Mouse (Mus musculus): ENCODE measurements at regions not wholly inside any gene's neighbourhood (a gene's known extent, or its start where the extent isn't known, plus 50 kb on each side); places are given as distances from the start of the nearest gene placed in this dataset.
A peak's percentile ranks its signal among the peaks of the same experiment; 100 is the strongest.

DNA sequence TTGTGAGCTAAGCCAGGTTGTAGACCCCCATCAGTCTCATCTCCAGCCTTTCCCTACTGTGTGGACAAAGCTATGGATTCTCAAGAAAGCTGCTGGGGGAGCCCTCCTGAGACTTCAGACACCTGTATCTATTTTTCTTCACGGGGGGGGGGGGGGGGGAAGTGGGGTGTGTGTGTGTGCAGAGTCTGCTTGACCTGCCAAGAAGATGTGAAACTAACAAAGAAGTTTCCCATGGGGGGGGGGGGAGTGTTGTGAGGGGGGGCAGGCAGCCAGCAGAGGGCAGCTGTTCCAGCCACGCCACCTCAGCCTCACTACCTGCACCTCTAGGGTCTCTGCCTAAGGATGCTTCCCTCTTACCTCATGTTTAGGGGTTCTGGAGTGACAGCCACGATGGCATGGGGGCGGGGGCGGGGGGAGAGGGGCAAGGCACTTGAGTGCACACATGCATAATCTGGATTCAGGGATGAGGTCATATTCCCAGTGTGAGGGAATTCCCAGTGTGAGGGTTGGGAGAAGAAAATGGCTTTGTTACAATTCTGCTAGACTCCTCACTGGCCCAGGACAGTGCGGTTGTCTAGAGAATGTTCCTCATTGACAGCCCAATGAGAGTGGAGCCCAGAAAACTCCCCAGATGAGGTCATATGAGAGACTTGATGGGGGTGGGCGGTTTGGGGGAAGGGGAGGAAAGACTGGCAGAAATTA lies 104.0 kb upstream of the Spata13 start:
- Histone ChIP-seq H3K27ac (no peak overlapping the region), H3K4me1 (replicated peaks; ENCODE audit: control insufficient read depth, insufficient read depth, low read length) (peaks cover 23% of the 10 kb centered on the region), H3K27me3 (ENCODE audit: control insufficient read depth, insufficient read depth, low read length) (no peaks in the 10 kb centered on the region), H3K4me3 (replicated peaks; ENCODE audit: low read length) (no peak overlapping the region), H3K36me3 (replicated peaks; ENCODE audit: control insufficient read depth, insufficient read depth) (no peaks in the 10 kb centered on the region), H3K4me2 (replicated peaks) (no peak overlapping the region), H3K9me3 (ENCODE audit: control insufficient read depth, low read length) (0 out of 2 replicates have a peak, but pooled peaks cover 7% of the 10 kb centered on the region), H3K9ac (no peak overlapping the region)
- DNase-seq (ENCODE audit: low spot score) (no peak), ATAC-seq (ENCODE audit: low FRiP score) (peak; percentile 44; the same call in 1 of the 2 replicates)
- 37% methylated on average over 7 of the region's 7 CpGs for WGBS

DNA sequence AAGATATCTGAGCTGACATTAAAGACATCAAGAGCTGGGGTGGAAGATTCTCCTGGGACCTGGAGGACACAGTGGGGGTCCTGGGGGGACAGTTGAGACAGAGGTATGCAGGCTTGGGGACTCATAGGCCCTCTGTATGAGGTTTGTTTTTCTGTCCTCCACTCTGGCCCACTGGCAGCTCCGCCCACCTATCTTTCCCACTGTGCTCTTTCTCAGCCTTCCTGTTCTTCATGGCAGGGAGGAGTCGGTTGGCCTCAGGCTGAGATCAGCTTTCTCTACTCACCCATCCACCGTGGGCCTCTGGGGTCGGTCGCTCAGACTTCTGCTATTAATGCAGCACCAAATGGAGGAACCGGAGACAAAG lies 103.5 kb upstream of the Spata13 start:
- no peak for DNase-seq (ENCODE audit: low spot score)
- H3K36me3 ChIP-seq (replicated peaks; ENCODE audit: control insufficient read depth, insufficient read depth), result no peaks in the 10 kb centered on the region
- H3K4me1 ChIP-seq (replicated peaks; ENCODE audit: control insufficient read depth, insufficient read depth, low read length), result peaks cover 23% of the 10 kb centered on the region
- no peak overlapping the region for H3K4me2 ChIP-seq (replicated peaks)
- no peaks in the 10 kb centered on the region for H3K27me3 ChIP-seq (ENCODE audit: control insufficient read depth, insufficient read depth, low read length)
- no peak for ATAC-seq (ENCODE audit: low FRiP score)
- no peak overlapping the region for H3K27ac ChIP-seq
- WGBS, result 28% methylated on average over 6 of the region's 6 CpGs
- 0 out of 2 replicates have a peak, but pooled peaks cover 7% of the 10 kb centered on the region for H3K9me3 ChIP-seq (ENCODE audit: control insufficient read depth, low read length)
- H3K4me3 ChIP-seq (replicated peaks; ENCODE audit: low read length), result no peak overlapping the region
- H3K9ac ChIP-seq, result no peak overlapping the region

DNA sequence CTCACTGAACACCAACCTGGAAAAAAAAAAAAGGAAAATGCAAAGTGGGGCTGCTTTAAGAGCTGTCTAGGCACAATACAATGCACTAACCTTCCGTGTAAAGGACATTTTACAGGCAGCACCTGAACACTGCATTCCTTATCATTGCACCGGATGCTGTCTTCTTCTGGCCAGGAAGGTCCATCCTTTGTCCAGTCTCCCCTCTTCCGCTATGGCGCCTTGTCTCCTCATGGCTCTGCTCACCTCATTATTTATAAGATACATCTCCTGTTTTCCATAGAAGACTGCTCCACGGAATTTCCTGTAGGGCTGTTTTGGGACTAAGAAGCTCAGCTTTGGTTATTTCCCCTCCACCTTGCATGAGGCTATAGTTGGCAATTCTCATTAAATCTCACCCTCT lies 102.8 kb upstream of the Spata13 start:
- WGBS, result 90% methylated on average over 5 of the region's 5 CpGs
- Histone ChIP-seq H3K9me3 (ENCODE audit: control insufficient read depth, low read length) (0 out of 2 replicates have a peak, but pooled peaks cover 7% of the 10 kb centered on the region), H3K36me3 (replicated peaks; ENCODE audit: control insufficient read depth, insufficient read depth) (no peaks in the 10 kb centered on the region), H3K4me1 (replicated peaks; ENCODE audit: control insufficient read depth, insufficient read depth, low read length) (peaks cover 23% of the 10 kb centered on the region), H3K27ac (no peak overlapping the region), H3K4me3 (replicated peaks; ENCODE audit: low read length) (no peak overlapping the region), H3K9ac (no peak overlapping the region), H3K27me3 (ENCODE audit: control insufficient read depth, insufficient read depth, low read length) (no peaks in the 10 kb centered on the region), H3K4me2 (replicated peaks) (no peak overlapping the region)
- ATAC-seq (ENCODE audit: low FRiP score) (no peak), DNase-seq (ENCODE audit: low spot score) (no peak)

DNA sequence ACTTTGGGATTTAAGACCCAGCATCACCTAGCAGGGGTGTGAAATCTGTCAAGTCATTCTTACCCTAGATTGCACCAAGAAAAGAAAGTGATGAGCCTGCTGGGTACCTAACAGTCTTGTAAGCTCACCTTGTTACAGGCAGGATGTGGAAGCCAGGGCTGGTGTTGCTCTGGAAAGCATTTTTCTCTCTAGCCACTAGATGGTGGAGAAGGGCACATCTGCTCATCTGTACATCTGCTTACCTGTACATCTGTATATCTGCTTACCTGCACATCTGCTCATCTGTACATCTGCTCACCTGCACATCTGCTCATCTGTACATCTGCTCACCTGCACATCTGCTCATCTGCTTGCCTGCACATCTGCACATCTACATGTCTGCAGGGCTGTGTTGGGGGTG lies 102.0 kb upstream of the Spata13 start:
- no peaks in the 10 kb centered on the region for H3K27me3 ChIP-seq (ENCODE audit: control insufficient read depth, insufficient read depth, low read length)
- H3K36me3 ChIP-seq (replicated peaks; ENCODE audit: control insufficient read depth, insufficient read depth), result no peaks in the 10 kb centered on the region
- H3K27ac ChIP-seq, result no peak overlapping the region
- ATAC-seq (ENCODE audit: low FRiP score) (no peak), DNase-seq (ENCODE audit: low spot score) (no peak)
- H3K4me1 ChIP-seq (replicated peaks; ENCODE audit: control insufficient read depth, insufficient read depth, low read length), result peaks cover 23% of the 10 kb centered on the region
- H3K9ac ChIP-seq, result no peak overlapping the region
- 0 out of 2 replicates have a peak, but pooled peaks cover 7% of the 10 kb centered on the region for H3K9me3 ChIP-seq (ENCODE audit: control insufficient read depth, low read length)
- no peak overlapping the region for H3K4me3 ChIP-seq (replicated peaks; ENCODE audit: low read length)
- H3K4me2 ChIP-seq (replicated peaks), result no peak overlapping the region

DNA sequence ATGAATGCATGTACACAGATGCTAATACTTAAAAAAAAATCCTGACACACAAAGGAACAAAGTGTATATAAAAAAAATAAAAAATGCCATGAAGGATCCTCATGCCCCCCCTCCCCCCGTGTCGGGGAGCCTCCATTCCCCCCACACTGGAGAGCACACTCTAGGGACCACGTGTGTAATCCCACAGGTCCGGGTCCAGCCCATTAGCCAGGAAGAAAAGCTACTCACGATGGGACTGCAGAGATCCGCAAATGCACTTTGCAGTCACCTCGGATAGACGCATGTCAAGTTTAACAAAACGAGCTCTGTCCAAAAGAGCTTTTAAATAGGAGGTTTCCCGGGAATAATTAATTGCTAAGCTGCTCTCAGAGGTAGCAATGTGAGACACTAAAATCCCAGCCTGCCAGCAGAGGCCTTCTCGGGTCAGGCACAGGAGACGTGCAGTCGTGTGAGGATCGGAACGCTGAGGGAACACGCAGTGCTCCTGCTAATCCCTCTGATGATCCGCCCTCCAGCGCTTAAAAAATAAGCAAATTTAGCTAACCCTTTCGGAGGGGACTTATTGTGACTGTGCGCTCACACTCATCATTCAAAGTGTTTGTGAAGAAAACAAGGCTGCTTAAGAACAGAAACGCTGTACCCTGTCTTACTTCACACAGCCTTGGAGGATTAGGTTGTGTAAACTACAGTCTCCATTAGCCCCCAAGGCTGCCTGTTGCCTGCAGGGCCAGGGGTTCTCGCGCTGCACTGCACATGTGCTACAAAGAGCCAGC lies 100.2 kb upstream of the Spata13 start:
- DNase-seq (ENCODE audit: low spot score) (peak; percentile 44), ATAC-seq (ENCODE audit: low FRiP score) (peak; percentile 41; the same call in 1 of the 2 replicates)
- Histone ChIP-seq H3K27ac (0 out of 2 replicates have a peak overlapping the region, but pooled peaks have one; percentile 5), H3K27me3 (ENCODE audit: control insufficient read depth, insufficient read depth, low read length) (no peaks in the 10 kb centered on the region), H3K9me3 (ENCODE audit: control insufficient read depth, low read length) (0 out of 2 replicates have a peak, but pooled peaks cover 7% of the 10 kb centered on the region), H3K4me3 (replicated peaks; ENCODE audit: low read length) (no peak overlapping the region), H3K4me2 (replicated peaks) (peak overlapping the region; percentile 4; the same call in 1 of the 2 replicates), H3K36me3 (replicated peaks; ENCODE audit: control insufficient read depth, insufficient read depth) (no peaks in the 10 kb centered on the region), H3K4me1 (replicated peaks; ENCODE audit: control insufficient read depth, insufficient read depth, low read length) (peaks cover 23% of the 10 kb centered on the region), H3K9ac (no peak overlapping the region)
- WGBS, result 34% methylated on average over 23 of the region's 23 CpGs

DNA sequence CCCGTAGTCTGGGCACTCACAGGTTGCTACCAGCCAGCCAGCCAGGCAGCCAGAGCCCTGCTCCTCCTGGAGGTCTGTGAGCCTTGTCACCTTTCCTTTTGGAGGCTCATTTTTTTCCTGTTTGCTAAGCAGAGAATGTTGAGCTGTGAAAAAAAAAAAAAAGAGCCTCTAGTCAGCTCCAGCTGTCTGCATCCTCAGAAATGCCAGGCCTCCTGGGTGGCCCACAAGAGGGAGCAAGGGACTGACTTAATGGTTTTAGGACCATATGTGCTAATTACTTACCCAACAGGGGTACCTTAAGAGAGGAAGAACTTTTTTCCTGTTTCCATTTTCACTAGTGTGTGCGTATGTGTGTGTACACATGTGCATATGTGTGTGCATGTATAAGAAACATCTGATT lies 94.8 kb upstream of the Spata13 start:
- Histone ChIP-seq H3K9me3 (ENCODE audit: control insufficient read depth, low read length) (no peaks in the 10 kb centered on the region), H3K4me2 (replicated peaks) (no peak overlapping the region), H3K4me1 (replicated peaks; ENCODE audit: control insufficient read depth, insufficient read depth, low read length) (peaks cover 4% of the 10 kb centered on the region), H3K36me3 (replicated peaks; ENCODE audit: control insufficient read depth, insufficient read depth) (no peaks in the 10 kb centered on the region), H3K27me3 (ENCODE audit: control insufficient read depth, insufficient read depth, low read length) (no peaks in the 10 kb centered on the region), H3K4me3 (replicated peaks; ENCODE audit: low read length) (no peak overlapping the region), H3K27ac (no peak overlapping the region), H3K9ac (no peak overlapping the region)
- WGBS, result 80% methylated on average over 2 of the region's 2 CpGs
- DNase-seq (ENCODE audit: low spot score) (no peak), ATAC-seq (ENCODE audit: low FRiP score) (no peak)

DNA sequence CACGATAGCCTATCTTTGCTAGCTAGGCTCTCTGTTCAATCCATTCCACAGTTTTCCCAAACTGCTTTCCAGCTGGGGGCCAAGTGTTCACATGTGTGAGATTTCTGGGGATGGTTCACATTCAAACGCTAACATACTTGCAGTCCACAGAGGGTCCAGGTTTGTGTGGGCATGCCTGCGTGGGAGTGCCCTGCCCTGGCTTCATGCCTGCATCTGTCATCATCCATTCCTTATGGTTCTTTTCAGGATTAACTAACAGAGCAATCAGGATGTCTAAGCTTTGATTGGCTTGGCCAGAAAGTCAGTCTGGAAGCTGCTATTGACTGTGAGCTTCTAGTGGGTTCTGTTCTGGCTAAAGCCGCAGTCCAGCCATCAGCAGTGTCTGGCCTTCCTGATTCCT lies 93.7 kb upstream of the Spata13 start:
- Histone ChIP-seq H3K9me3 (ENCODE audit: control insufficient read depth, low read length) (no peaks in the 10 kb centered on the region), H3K27me3 (ENCODE audit: control insufficient read depth, insufficient read depth, low read length) (no peaks in the 10 kb centered on the region), H3K4me3 (replicated peaks; ENCODE audit: low read length) (no peak overlapping the region), H3K9ac (no peak overlapping the region), H3K4me2 (replicated peaks) (no peak overlapping the region), H3K4me1 (replicated peaks; ENCODE audit: control insufficient read depth, insufficient read depth, low read length) (no peaks in the 10 kb centered on the region), H3K36me3 (replicated peaks; ENCODE audit: control insufficient read depth, insufficient read depth) (no peaks in the 10 kb centered on the region), H3K27ac (no peak overlapping the region)
- DNase-seq (ENCODE audit: low spot score) (no peak), ATAC-seq (ENCODE audit: low FRiP score) (no peak)
- 75% methylated on average over 4 of the region's 4 CpGs for WGBS

DNA sequence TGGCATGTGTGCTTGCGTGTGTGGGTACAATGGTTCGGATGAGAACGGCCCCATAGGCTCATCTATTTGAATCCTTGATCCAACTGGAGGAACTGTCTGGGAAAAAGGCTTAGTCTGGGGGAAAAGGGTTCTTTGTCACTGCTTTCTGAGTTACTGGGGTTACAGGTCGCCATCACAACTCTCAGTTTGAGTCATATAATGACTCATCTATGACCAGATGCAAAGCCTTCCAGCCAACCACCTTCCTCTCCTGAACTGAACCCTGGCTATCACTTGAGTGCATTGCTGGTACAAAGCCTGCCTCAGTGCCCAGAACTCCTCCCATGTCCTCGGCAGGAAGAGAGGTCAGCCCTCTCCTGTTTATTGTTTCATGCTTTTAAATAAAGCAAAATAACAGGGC lies 92.2 kb upstream of the Spata13 start:
- H3K9ac ChIP-seq, result no peak overlapping the region
- no peak overlapping the region for H3K4me2 ChIP-seq (replicated peaks)
- 83% methylated on average over 5 of the region's 5 CpGs for WGBS
- no peaks in the 10 kb centered on the region for H3K27me3 ChIP-seq (ENCODE audit: control insufficient read depth, insufficient read depth, low read length)
- no peaks in the 10 kb centered on the region for H3K36me3 ChIP-seq (replicated peaks; ENCODE audit: control insufficient read depth, insufficient read depth)
- H3K9me3 ChIP-seq (ENCODE audit: control insufficient read depth, low read length), result no peaks in the 10 kb centered on the region
- no peak overlapping the region for H3K4me3 ChIP-seq (replicated peaks; ENCODE audit: low read length)
- H3K4me1 ChIP-seq (replicated peaks; ENCODE audit: control insufficient read depth, insufficient read depth, low read length), result no peaks in the 10 kb centered on the region
- DNase-seq (ENCODE audit: low spot score) (no peak), ATAC-seq (ENCODE audit: low FRiP score) (no peak)
- no peak overlapping the region for H3K27ac ChIP-seq

DNA sequence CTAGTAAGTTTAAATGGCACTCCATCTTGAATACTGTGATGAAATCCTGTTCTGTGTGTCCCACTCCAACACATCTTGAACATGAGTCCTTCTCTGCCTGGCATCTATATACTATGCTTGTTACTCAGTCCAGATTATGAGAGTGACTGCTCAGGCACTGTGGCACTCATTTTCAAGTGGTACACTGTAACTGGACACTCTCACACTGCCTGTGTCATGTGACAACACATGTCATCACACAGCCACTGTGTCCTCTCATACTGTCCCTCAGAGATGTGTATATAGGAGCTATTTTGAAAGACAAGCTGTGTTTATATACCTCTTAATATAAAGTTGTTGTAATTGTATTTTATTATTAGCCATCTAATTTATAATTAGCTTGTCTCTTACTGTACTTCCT lies 89.0 kb upstream of the Spata13 start:
- H3K27ac ChIP-seq, result no peak overlapping the region
- no peak overlapping the region for H3K9ac ChIP-seq
- no peak overlapping the region for H3K4me2 ChIP-seq (replicated peaks)
- ATAC-seq (ENCODE audit: low FRiP score) (no peak), DNase-seq (ENCODE audit: low spot score) (no peak)
- H3K4me1 ChIP-seq (replicated peaks; ENCODE audit: control insufficient read depth, insufficient read depth, low read length), result no peaks in the 10 kb centered on the region
- H3K36me3 ChIP-seq (replicated peaks; ENCODE audit: control insufficient read depth, insufficient read depth), result no peaks in the 10 kb centered on the region
- H3K27me3 ChIP-seq (ENCODE audit: control insufficient read depth, insufficient read depth, low read length), result no peaks in the 10 kb centered on the region
- H3K9me3 ChIP-seq (ENCODE audit: control insufficient read depth, low read length), result no peaks in the 10 kb centered on the region
- no peak overlapping the region for H3K4me3 ChIP-seq (replicated peaks; ENCODE audit: low read length)

All from hindbrain, embryonic 14.5 days (tissue).